ENCODE assay signal across 8 mouse cellular contexts in genomic region chr16:31750526-31750925, GRCm38 (mm10).
DNase-seq lines count a peak whose midpoint lies in the region; ATAC-seq and TF ChIP-seq lines count a peak whose summit lies in the region.

No protein-coding gene starts in this region.

- TF ChIP-seq EP300 in liver, embryonic 14.5 days (IDR thresholded peaks at IDR 0.05; ENCODE audit: low read depth), result no peak

- H3K27me3 ChIP-seq in forebrain, embryonic 14.5 days (replicated peaks; ENCODE audit: control insufficient read depth, insufficient read depth, low read length), result no peaks in the 10 kb centered on the region
- H3K27me3 ChIP-seq in forebrain, embryonic 11.5 days (ENCODE audit: control insufficient read depth, insufficient read depth, low read length), result no peaks in the 10 kb centered on the region
- H3K27me3 ChIP-seq in liver, embryonic 14.5 days (ENCODE audit: control insufficient read depth, insufficient read depth, low read length), result no peaks in the 10 kb centered on the region
- no peaks in the 10 kb centered on the region for H3K27me3 ChIP-seq in liver, embryonic 11.5 days (replicated peaks; ENCODE audit: control insufficient read depth, insufficient read depth, low read length)
- H3K27me3 ChIP-seq in midbrain, postnatal 0 days (ENCODE audit: insufficient read depth, low read length), result no peaks in the 10 kb centered on the region

- DNase-seq in forebrain, embryonic 14.5 days (ENCODE audit: low spot score), result peak; percentile 81
- DNase-seq in forebrain, embryonic 11.5 days (ENCODE audit: low spot score), result no peak
- peak; percentile 4 to 24 (median 14) for DNase-seq in liver, embryonic 14.5 days (ENCODE audit: low read depth in 3 of 3, low spot score in 3 of 3)
- no peak for DNase-seq in liver, embryonic 11.5 days (ENCODE audit: low spot score)
- peak; percentile 51 for DNase-seq in ZHBTc4 (ENCODE audit: low read depth, low spot score)
- DNase-seq in midbrain, postnatal 0 days (ENCODE audit: low spot score), result peak; percentile 87
- no peak for DNase-seq in right cerebral cortex, postnatal 10 days (ENCODE audit: low spot score in 2 of 2)
- DNase-seq in urinary bladder, postnatal 4 days (ENCODE audit: low spot score in 2 of 2), result no peak

- no peak overlapping the region for H3K9ac ChIP-seq in forebrain, embryonic 14.5 days (ENCODE audit: low read length)
- H3K9ac ChIP-seq in forebrain, embryonic 11.5 days (ENCODE audit: low read length), result no peak overlapping the region
- no peak overlapping the region for H3K9ac ChIP-seq in liver, embryonic 14.5 days (replicated peaks)
- no peak overlapping the region for H3K9ac ChIP-seq in liver, embryonic 11.5 days (ENCODE audit: low read depth, low read length)
- no peak overlapping the region for H3K9ac ChIP-seq in midbrain, postnatal 0 days (replicated peaks; ENCODE audit: low read length, poor library complexity, severe bottlenecking)

- ATAC-seq in forebrain, embryonic 14.5 days, result 0 out of 2 replicates have a peak, but pooled peaks have one; percentile 44
- no peak for ATAC-seq in forebrain, embryonic 11.5 days (replicated peaks; ENCODE audit: low FRiP score)
- ATAC-seq in liver, embryonic 14.5 days (ENCODE audit: insufficient read depth), result no peak
- ATAC-seq in liver, embryonic 11.5 days (replicated peaks; ENCODE audit: low FRiP score), result no peak
- ATAC-seq in midbrain, postnatal 0 days (ENCODE audit: low FRiP score), result no peak

- peak; percentile 59 for TF ChIP-seq CTCF in liver, embryonic 14.5 days (IDR thresholded peaks at IDR 0.05; ENCODE audit: low read depth)
- peak; percentile 88 for TF ChIP-seq CTCF in midbrain, postnatal 0 days (IDR thresholded peaks at IDR 0.05)

- no peaks in the 10 kb centered on the region for H3K36me3 ChIP-seq in forebrain, embryonic 14.5 days (ENCODE audit: control insufficient read depth, insufficient read depth, low read length)
- H3K36me3 ChIP-seq in forebrain, embryonic 11.5 days (ENCODE audit: control insufficient read depth, insufficient read depth, low read length), result no peaks in the 10 kb centered on the region
- no peaks in the 10 kb centered on the region for H3K36me3 ChIP-seq in liver, embryonic 14.5 days (replicated peaks; ENCODE audit: control insufficient read depth, insufficient read depth, low read depth)
- no peaks in the 10 kb centered on the region for H3K36me3 ChIP-seq in liver, embryonic 11.5 days (ENCODE audit: control insufficient read depth, insufficient read depth, low read length)
- H3K36me3 ChIP-seq in midbrain, postnatal 0 days (ENCODE audit: insufficient read depth, low read length), result no peaks in the 10 kb centered on the region

- no peak overlapping the region for H3K4me3 ChIP-seq in forebrain, embryonic 14.5 days (ENCODE audit: low read depth, low read length)
- H3K4me3 ChIP-seq in forebrain, embryonic 11.5 days (ENCODE audit: low read depth, low read length), result no peak overlapping the region
- H3K4me3 ChIP-seq in liver, embryonic 14.5 days (ENCODE audit: insufficient read depth in 1 of 2, low read depth in 2 of 2, low read length in 2 of 2), result no peak overlapping the region
- no peak overlapping the region for H3K4me3 ChIP-seq in liver, embryonic 11.5 days (ENCODE audit: low read depth, low read length)
- no peak overlapping the region for H3K4me3 ChIP-seq in midbrain, postnatal 0 days (ENCODE audit: low read depth, low read length)

- no peaks in the 10 kb centered on the region for H3K9me3 ChIP-seq in forebrain, embryonic 14.5 days (replicated peaks; ENCODE audit: control insufficient read depth, low read length)
- no peaks in the 10 kb centered on the region for H3K9me3 ChIP-seq in forebrain, embryonic 11.5 days (ENCODE audit: control insufficient read depth, low read length)
- no peaks in the 10 kb centered on the region for H3K9me3 ChIP-seq in liver, embryonic 14.5 days (ENCODE audit: control insufficient read depth, low read length)
- H3K9me3 ChIP-seq in liver, embryonic 11.5 days (ENCODE audit: control insufficient read depth, low read length), result no peaks in the 10 kb centered on the region
- H3K9me3 ChIP-seq in midbrain, postnatal 0 days (ENCODE audit: low read length), result no peaks in the 10 kb centered on the region

- H3K4me1 ChIP-seq in forebrain, embryonic 14.5 days (ENCODE audit: control insufficient read depth, insufficient read depth, low read length), result peaks cover 3% of the 10 kb centered on the region; the same call in 1 of the 2 replicates
- no peaks in the 10 kb centered on the region for H3K4me1 ChIP-seq in forebrain, embryonic 11.5 days (replicated peaks; ENCODE audit: control insufficient read depth, insufficient read depth, low read length)
- H3K4me1 ChIP-seq in liver, embryonic 14.5 days (replicated peaks; ENCODE audit: control insufficient read depth in 2 of 2, insufficient read depth in 2 of 2, low read length in 1 of 2), result no peaks in the 10 kb centered on the region
- no peaks in the 10 kb centered on the region for H3K4me1 ChIP-seq in liver, embryonic 11.5 days (replicated peaks; ENCODE audit: control insufficient read depth, insufficient read depth, low read length)
- H3K4me1 ChIP-seq in midbrain, postnatal 0 days (ENCODE audit: insufficient read depth, low read length), result no peaks in the 10 kb centered on the region

- H3K27ac ChIP-seq in forebrain, embryonic 14.5 days (ENCODE audit: low read depth, low read length), result no peak overlapping the region
- no peak overlapping the region for H3K27ac ChIP-seq in forebrain, embryonic 11.5 days (ENCODE audit: low read depth, low read length)
- H3K27ac ChIP-seq in liver, embryonic 14.5 days, result no peak overlapping the region
- H3K27ac ChIP-seq in liver, embryonic 11.5 days (ENCODE audit: low read depth, low read length), result no peak overlapping the region
- H3K27ac ChIP-seq in midbrain, postnatal 0 days (ENCODE audit: low read depth, low read length), result no peak overlapping the region

- 76% methylated on average over 1 of the region's 1 CpGs for WGBS in forebrain, embryonic 14.5 days
- 96% methylated on average over 1 of the region's 1 CpGs for WGBS in forebrain, embryonic 11.5 days
- WGBS in liver, embryonic 14.5 days (ENCODE audit: insufficient replicate concordance), result 56% methylated on average over 1 of the region's 1 CpGs
- 97% methylated on average over 1 of the region's 1 CpGs for WGBS in liver, embryonic 11.5 days
- WGBS in midbrain, postnatal 0 days, result 91% methylated on average over 1 of the region's 1 CpGs

- no peak overlapping the region for H3K4me2 ChIP-seq in forebrain, embryonic 14.5 days (ENCODE audit: low read length)
- no peak overlapping the region for H3K4me2 ChIP-seq in forebrain, embryonic 11.5 days (ENCODE audit: low read depth, low read length, severe bottlenecking)
- H3K4me2 ChIP-seq in liver, embryonic 14.5 days (ENCODE audit: low read depth), result no peak overlapping the region
- no peak overlapping the region for H3K4me2 ChIP-seq in liver, embryonic 11.5 days
- no peak overlapping the region for H3K4me2 ChIP-seq in midbrain, postnatal 0 days (ENCODE audit: low read depth, low read length, poor library complexity, severe bottlenecking)

Comparison
In these comparisons a context has a peak if more than half of its experiments do, and no peak if none do; other contexts are left out.
1. DNase-seq: peak in forebrain, embryonic 14.5 days (single experiment), liver, embryonic 14.5 days (3 of 3), ZHBTc4 (single experiment) and midbrain, postnatal 0 days (single experiment); none in forebrain, embryonic 11.5 days (single experiment), liver, embryonic 11.5 days (single experiment), right cerebral cortex, postnatal 10 days (0 of 2) and urinary bladder, postnatal 4 days (0 of 2).